Mouse (Mus musculus) bone marrow macrophage, adult 2 months (primary cell): ENCODE results near the gene Cabp1. TPM values are rescaled to one million over a fixed set of nuclear protein-coding genes. Genes with fewer than 3 reads are reported as not detected.

Experiments used
- H3K27ac ChIP-seq: 2 replicates; pipeline ENCODE4 v1.5.1; 2012; ENCODE audit warnings: low read depth, low read length; ENCODE audit not compliant: insufficient read depth
- H3K4me1 ChIP-seq: 2 replicates; pipeline ENCODE4 v1.6.1; 2012; ENCODE audit warnings: low read length; ENCODE audit not compliant: control insufficient read depth, insufficient read depth
- H3K4me3 ChIP-seq: 2 replicates; pipeline ENCODE4 v1.5.1; 2012; ENCODE audit warnings: mild to moderate bottlenecking, low read length, moderate library complexity; ENCODE audit not compliant: insufficient read depth
- CTCF ChIP-seq: IDR thresholded peaks from 2 replicates; pipeline ENCODE4 v1.5.1; 2012; ENCODE audit warnings: low read depth, mild to moderate bottlenecking, low read length, moderate library complexity
- POLR2A ChIP-seq: IDR thresholded peaks from 2 replicates; pipeline ENCODE4 v1.6.1; 2012; ENCODE audit warnings: mild to moderate bottlenecking, low read depth, low read length, borderline replicate concordance
- polyA plus RNA-seq: library from polyadenylated mRNA; stranded (reverse); fragments of >200 nt; gene quantifications from 2 replicates; pipeline ENCODE4 v1.2.4, GENCODE M21; 2012; ENCODE audit not compliant: missing spikeins, insufficient read depth, insufficient read length

Cabp1 gene
- polyA plus RNA-seq, 1 experiment, result not detected

DNA sequence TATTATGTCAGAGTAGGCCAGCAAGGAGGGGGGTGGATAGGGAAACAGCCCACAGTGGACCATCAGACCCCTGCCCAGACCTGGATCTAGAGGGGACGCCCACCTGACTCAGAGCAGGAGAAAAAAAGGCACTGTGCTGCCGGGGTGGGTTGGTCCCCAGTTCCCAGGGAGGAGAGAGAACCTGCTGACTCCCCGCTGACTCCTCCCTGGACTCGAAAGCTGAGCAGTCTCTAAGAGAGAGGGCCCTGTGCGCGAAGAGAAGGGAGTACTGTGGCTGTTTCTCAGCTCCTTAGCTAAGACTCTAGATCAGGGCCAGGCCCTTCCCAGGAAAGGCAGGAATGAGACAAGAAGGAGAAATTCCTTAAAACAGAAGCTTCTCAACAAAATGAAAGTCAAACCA is 49.7 kb downstream of the Cabp1 start:
- no peak for TF ChIP-seq POLR2A
- no peak for TF ChIP-seq CTCF
- Histone ChIP-seq H3K4me1 (no peaks in the 10 kb centered on the region), H3K4me3 (no peak overlapping the region), H3K27ac (no peak overlapping the region)

- Histone ChIP-seq H3K4me1 (no peaks in the 10 kb centered on the region), H3K27ac (no peak overlapping the region), H3K4me3 (no peak overlapping the region)
- no peak for TF ChIP-seq POLR2A
- TF ChIP-seq CTCF, result no peak
Measured at GRCm38 (mm10) chr5:115143552-115143951, 50.6 kb downstream of the Cabp1 start.

GRCm38 (mm10) chr5:115142166-115142697 is 51.9 kb downstream of the Cabp1 start:
- Histone ChIP-seq H3K27ac (no peak overlapping the region), H3K4me3 (no peak overlapping the region), H3K4me1 (peaks cover 4% of the 10 kb centered on the region; the same call in 1 of the 2 replicates)
- TF ChIP-seq CTCF, result no peak
- TF ChIP-seq POLR2A, result no peak

GRCm38 (mm10) chr5:115140726-115141125 is 53.5 kb downstream of the Cabp1 start:
- Histone ChIP-seq H3K4me1 (peaks cover 4% of the 10 kb centered on the region; the same call in 1 of the 2 replicates), H3K4me3 (no peak overlapping the region), H3K27ac (no peak overlapping the region)
- TF ChIP-seq CTCF (no peak), POLR2A (no peak)

DNA sequence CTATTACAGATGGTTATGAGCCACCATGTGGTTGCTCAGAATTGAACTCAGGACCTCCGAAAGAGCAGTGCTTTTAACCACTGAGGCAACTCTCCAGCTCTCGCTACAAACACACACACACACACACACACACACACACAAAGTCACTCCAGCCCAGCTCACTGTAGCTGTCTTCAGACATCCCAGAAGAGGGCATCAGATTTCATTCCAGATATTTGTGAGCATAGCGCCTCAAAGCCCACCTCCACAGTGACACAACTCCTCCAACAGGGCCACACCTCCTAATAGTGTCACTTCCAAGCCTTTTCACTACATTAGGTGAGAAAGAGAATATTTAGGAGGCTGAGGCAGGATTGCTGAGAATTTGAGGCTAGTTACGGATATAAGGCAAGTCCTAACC is 55.1 kb downstream of the Cabp1 start:
- no peak overlapping the region for H3K27ac ChIP-seq
- no peak overlapping the region for H3K4me3 ChIP-seq
- H3K4me1 ChIP-seq, result peaks cover 4% of the 10 kb centered on the region; the same call in 1 of the 2 replicates
- TF ChIP-seq POLR2A, result no peak
- TF ChIP-seq CTCF, result no peak

GRCm38 (mm10) chr5:115134234-115135165 is 59.7 kb downstream of the Cabp1 start, which contains the start of gene Unc119b:
Unc119b (minus strand) TSS chr5:115134975.
- Histone ChIP-seq H3K4me1 (peaks cover 8% of the 10 kb centered on the region), H3K4me3 (peak within 1 kb of the TSS; percentile 87), H3K27ac (no peak within 1 kb of the TSS)
- TF ChIP-seq CTCF (no peak), POLR2A (no peak)

GRCm38 (mm10) chr5:115133358-115134066 is 60.7 kb downstream of the Cabp1 start:
- TF ChIP-seq CTCF (no peak), POLR2A (no peak)
- Histone ChIP-seq H3K4me1 (peaks cover 8% of the 10 kb centered on the region), H3K27ac (no peak overlapping the region), H3K4me3 (no peak overlapping the region; the same call in 1 of the 2 replicates)

DNA sequence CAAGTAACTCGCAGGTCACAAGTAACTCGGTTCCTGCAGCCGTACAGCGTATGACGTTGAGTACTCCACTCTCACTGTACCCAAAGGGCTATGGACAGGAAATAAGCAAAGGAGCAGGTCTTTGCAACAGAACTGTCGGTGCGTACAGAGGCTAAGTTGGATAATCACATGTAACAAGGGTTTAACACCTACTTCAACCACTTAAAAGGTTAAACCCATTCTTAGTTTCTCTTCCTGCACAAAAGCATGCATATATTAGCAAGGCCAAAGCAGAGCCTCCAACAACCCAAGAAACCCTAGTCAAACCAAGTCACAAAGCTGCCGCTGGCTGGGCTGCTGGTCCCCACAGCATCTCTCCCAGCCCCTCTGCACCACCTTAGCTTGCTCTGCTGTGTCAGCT is 61.7 kb downstream of the Cabp1 start:
- no peak for TF ChIP-seq POLR2A
- TF ChIP-seq CTCF, result no peak
- Histone ChIP-seq H3K27ac (no peak overlapping the region), H3K4me3 (no peak overlapping the region), H3K4me1 (peaks cover 6% of the 10 kb centered on the region)

- no peak overlapping the region for H3K4me3 ChIP-seq
- H3K4me1 ChIP-seq, result peaks cover 15% of the 10 kb centered on the region
- TF ChIP-seq CTCF (no peak), POLR2A (no peak)
- H3K27ac ChIP-seq, result no peak overlapping the region
Measured at GRCm38 (mm10) chr5:115129328-115129727, 64.9 kb downstream of the Cabp1 start.
